Mouse (Mus musculus) right cerebral cortex, postnatal 25 days (tissue): ENCODE measurements around the gene Daam2.
"Not testable (repeated sequence)": the region's sequence is repeated elsewhere in the genome, so short reads cannot be mapped to it uniquely, and the experiment has no call there.

Source experiments
- DNase-seq: peaks from one replicate; pipeline ENCODE4 v3.0.0; 2022

Daam2 gene

GRCm38 (mm10) chr17:49475174-49475573, 89.0 kb downstream of the Daam2 start:
- DNase-seq = no peak

- peak; percentile 66 for DNase-seq
Measured at GRCm38 (mm10) chr17:49474051-49474450, 90.1 kb downstream of the Daam2 start.

- no peak for DNase-seq
Measured at GRCm38 (mm10) chr17:49472626-49473025, 91.5 kb downstream of the Daam2 start.

- peak; percentile 69 for DNase-seq
Measured at GRCm38 (mm10) chr17:49468223-49468622, 95.9 kb downstream of the Daam2 start.

GRCm38 (mm10) chr17:49464884-49465283, 99.3 kb downstream of the Daam2 start:
- DNase-seq = no peak

GRCm38 (mm10) chr17:49458386-49458785, 105.8 kb downstream of the Daam2 start:
- DNase-seq = no peak

GRCm38 (mm10) chr17:49457833-49458232, 106.3 kb downstream of the Daam2 start:
- DNase-seq = no peak

GRCm38 (mm10) chr17:49456334-49456733, 107.8 kb downstream of the Daam2 start:
- no peak for DNase-seq

GRCm38 (mm10) chr17:49450922-49451321, 113.2 kb downstream of the Daam2 start:
- DNase-seq = no peak

GRCm38 (mm10) chr17:49449230-49449608, 114.9 kb downstream of the Daam2 start:
- no peak for DNase-seq

- DNase-seq = no peak
Measured at GRCm38 (mm10) chr17:49448570-49449229, 115.4 kb downstream of the Daam2 start.

GRCm38 (mm10) chr17:49442841-49443240, 121.3 kb downstream of the Daam2 start:
- DNase-seq = not testable (repeated sequence)

GRCm38 (mm10) chr17:49440331-49441130, 123.6 kb downstream of the Daam2 start:
- DNase-seq = no peak

GRCm38 (mm10) chr17:49439706-49440105, 124.4 kb downstream of the Daam2 start:
- no peak for DNase-seq

GRCm38 (mm10) chr17:49438822-49439574, 125.1 kb downstream of the Daam2 start:
- no peak for DNase-seq

- DNase-seq = not testable (repeated sequence)
Measured at GRCm38 (mm10) chr17:49437306-49437705, 126.8 kb downstream of the Daam2 start.

- DNase-seq = no peak
Measured at GRCm38 (mm10) chr17:49436631-49437030, 127.5 kb downstream of the Daam2 start.

GRCm38 (mm10) chr17:49435081-49435480, 129.1 kb downstream of the Daam2 start:
- DNase-seq = no peak

GRCm38 (mm10) chr17:49434236-49434635, 129.9 kb downstream of the Daam2 start:
- DNase-seq = no peak

GRCm38 (mm10) chr17:49433071-49433470, 131.1 kb downstream of the Daam2 start:
- DNase-seq = no peak

- no peak for DNase-seq
Measured at GRCm38 (mm10) chr17:49432071-49432711, 132.0 kb downstream of the Daam2 start.

- DNase-seq = no peak
Measured at GRCm38 (mm10) chr17:49431176-49431575, 133.0 kb downstream of the Daam2 start.

- DNase-seq = no peak
Measured at GRCm38 (mm10) chr17:49430136-49430535, 134.0 kb downstream of the Daam2 start.
